Mouse (Mus musculus) heart, postnatal 0 days (tissue): ENCODE measurements around the gene Abcf3.

ENCODE experiments used
- CTCF ChIP-seq: IDR thresholded peaks from 2 replicates; pipeline ENCODE4 v1.5.1; 2016; ENCODE audit warnings: antibody characterized with exemption, control low read depth, low read depth
- EP300 ChIP-seq: IDR thresholded peaks from 2 replicates; pipeline ENCODE4 v1.6.1; 2016; ENCODE audit warnings: antibody characterized with exemption, low read depth

GRCm38 (mm10) chr16:20516726-20517201 is 31.6 kb upstream of the Abcf3 start, which contains the start of gene Dvl3:
- TF ChIP-seq CTCF (peak; percentile 40), EP300 (no peak; the same call in 1 of the 2 replicates)
